Mouse (Mus musculus) MEL (cell line): ENCODE measurements around the gene Sez6l.

Experiments
- CHD1 ChIP-seq: IDR thresholded peaks from 2 replicates; pipeline ENCODE4 v1.6.1; 2012; ENCODE audit warnings: low read depth, mild to moderate bottlenecking, inconsistent platforms, low read length, improper control_type of control experiment
- E2F4 ChIP-seq: IDR thresholded peaks from 2 replicates; pipeline ENCODE4 v1.6.1; 2011; ENCODE audit warnings: low read depth, low read length, improper control_type of control experiment, borderline replicate concordance
- JUND ChIP-seq: IDR thresholded peaks from 2 replicates; pipeline ENCODE4 v1.6.1; 2011; ENCODE audit warnings: low read depth, mild to moderate bottlenecking, improper control_type of control experiment, low read length
- KAT2A ChIP-seq: conservative IDR thresholded peaks from 2 replicates; pipeline ENCODE4 v1.6.1; 2012; ENCODE audit warnings: low read depth, low read length, improper control_type of control experiment, inconsistent platforms
- MEF2A ChIP-seq: IDR thresholded peaks from 2 replicates; pipeline ENCODE4 v1.6.1; 2014; ENCODE audit warnings: low read depth, mild to moderate bottlenecking, inconsistent platforms, low read length, improper control_type of control experiment; ENCODE audit not compliant: poor library complexity, insufficient replicate concordance, severe bottlenecking; ENCODE audit errors: extremely low read depth
- UBTF ChIP-seq: IDR thresholded peaks from 2 replicates; pipeline ENCODE4 v1.6.1; 2012; ENCODE audit warnings: low read depth, mild to moderate bottlenecking, inconsistent platforms, low read length, improper control_type of control experiment, moderate library complexity, borderline replicate concordance; ENCODE audit not compliant: insufficient read depth
- ZMIZ1 ChIP-seq: IDR thresholded peaks from 2 replicates; pipeline ENCODE4 v1.6.1; 2012; ENCODE audit warnings: low read depth, mild to moderate bottlenecking, inconsistent platforms, low read length, improper control_type of control experiment, moderate library complexity

- no peak for TF ChIP-seq E2F4
- TF ChIP-seq UBTF, result no peak
- TF ChIP-seq MEF2A, result no peak
- no peak for TF ChIP-seq KAT2A
- TF ChIP-seq JUND, result no peak
- TF ChIP-seq ZMIZ1, result no peak
- TF ChIP-seq CHD1, result no peak
These were observed 53.2 kb downstream of the Sez6l start for GRCm38 (mm10) chr5:112523796-112524195.
